Comparison of ENCODE assay signal across 8 mouse cellular contexts in genomic region chr4:148115467-148115866, GRCm38 (mm10). TPM values are rescaled to one million over a fixed set of nuclear protein-coding genes. Genes with fewer than 3 reads are reported as not detected.
DNase-seq lines count a peak whose midpoint lies in the region; ATAC-seq and TF ChIP-seq lines count a peak whose summit lies in the region.

No protein-coding gene starts in this region.

- peak; percentile 32 for DNase-seq in gastrocnemius, postnatal 10 days
- no peak for DNase-seq in gastrocnemius, postnatal 36 days
- DNase-seq in MEL (ENCODE audit: low read depth, low spot score): peak; percentile 66
- no peak for DNase-seq in layer of hippocampus, adult 9-11 months

- intact Hi-C loops in gastrocnemius, postnatal 36 days (cut with DNase I): no loop called here

- peak; percentile 43 to 62 (median 54) for TF ChIP-seq CTCF in MEL (IDR thresholded peaks at IDR 0.05 in 2 of 3, conservative IDR thresholded peaks at IDR 0.05 in 1 of 3; ENCODE audit: control insufficient read depth in 1 of 3, insufficient read depth in 1 of 3, low read depth in 2 of 3, low read length in 3 of 3, poor library complexity in 1 of 3, severe bottlenecking in 1 of 3)
- peak; percentile 71 for TF ChIP-seq CTCF in intestine, postnatal 0 days (IDR thresholded peaks at IDR 0.05; ENCODE audit: low read depth)

- WGBS in forebrain, embryonic 15.5 days: 9% methylated on average over 15 of the region's 15 CpGs
- 2% methylated on average over 15 of the region's 15 CpGs for WGBS in intestine, postnatal 0 days
- 1% methylated on average over 15 of the region's 15 CpGs for WGBS in lung, embryonic 15.5 days
- 13% methylated on average over 15 of the region's 15 CpGs for WGBS in neural tube, embryonic 15.5 days

- H3K9ac ChIP-seq in MEL (ENCODE audit: control insufficient read depth, low read depth, low read length, poor library complexity, severe bottlenecking): peak overlapping the region; percentile 70
- no peak overlapping the region for H3K9ac ChIP-seq in forebrain, embryonic 15.5 days (replicated peaks)
- no peak overlapping the region for H3K9ac ChIP-seq in intestine, postnatal 0 days (ENCODE audit: low read depth, low read length)
- H3K9ac ChIP-seq in lung, embryonic 15.5 days: no peak overlapping the region
- H3K9ac ChIP-seq in neural tube, embryonic 15.5 days (replicated peaks): 0 out of 2 replicates have a peak overlapping the region, but pooled peaks have one; percentile 11

- 0 out of 2 replicates have a peak, but pooled peaks have one; percentile 15 for ATAC-seq in forebrain, embryonic 15.5 days (replicated peaks)
- ATAC-seq in intestine, postnatal 0 days: no peak
- ATAC-seq in lung, embryonic 15.5 days (ENCODE audit: borderline replicate concordance, extremely low read depth, low FRiP score, low TSS enrichment): no peak
- ATAC-seq in neural tube, embryonic 15.5 days (ENCODE audit: low FRiP score): peak; percentile 2; the same call in 1 of the 2 replicates

- no peaks in the 10 kb centered on the region; a peak in 1 of 4 replicates for H3K36me3 ChIP-seq in MEL (ENCODE audit: control insufficient read depth in 1 of 2, insufficient read depth in 2 of 2, low read length in 2 of 2)
- H3K36me3 ChIP-seq in forebrain, embryonic 15.5 days: peaks cover 24% of the 10 kb centered on the region
- no peaks in the 10 kb centered on the region for H3K36me3 ChIP-seq in intestine, postnatal 0 days (ENCODE audit: control insufficient read depth, insufficient read depth)
- no peaks in the 10 kb centered on the region for H3K36me3 ChIP-seq in lung, embryonic 15.5 days
- H3K36me3 ChIP-seq in neural tube, embryonic 15.5 days: peaks cover 8% of the 10 kb centered on the region

- no peak overlapping the region for H3K27ac ChIP-seq in MEL (ENCODE audit: control insufficient read depth, low read depth, low read length)
- peak overlapping the region; percentile 75 for H3K27ac ChIP-seq in forebrain, embryonic 15.5 days (replicated peaks)
- H3K27ac ChIP-seq in intestine, postnatal 0 days (ENCODE audit: low read depth, low read length): no peak overlapping the region
- H3K27ac ChIP-seq in lung, embryonic 15.5 days: no peak overlapping the region
- H3K27ac ChIP-seq in neural tube, embryonic 15.5 days (replicated peaks): peak overlapping the region; percentile 49

- H3K4me3 ChIP-seq in MEL (ENCODE audit: control insufficient read depth in 1 of 2, insufficient read depth in 1 of 2, low read depth in 2 of 2, low read length in 2 of 2): peak overlapping the region; percentile 49 to 68
- no peak overlapping the region for H3K4me3 ChIP-seq in forebrain, embryonic 15.5 days
- H3K4me3 ChIP-seq in intestine, postnatal 0 days (ENCODE audit: low read depth, low read length): no peak overlapping the region
- H3K4me3 ChIP-seq in lung, embryonic 15.5 days: no peak overlapping the region
- H3K4me3 ChIP-seq in neural tube, embryonic 15.5 days (replicated peaks): no peak overlapping the region

- peak; percentile 3; the same call in 1 of the 2 replicates for TF ChIP-seq RAD21 in MEL (IDR thresholded peaks at IDR 0.05; ENCODE audit: low read depth, low read length)

- H3K4me1 ChIP-seq in MEL (ENCODE audit: control insufficient read depth in 1 of 2, insufficient read depth in 2 of 2, low read length in 2 of 2): peaks cover 0 to 5% of the 10 kb centered on the region in 2 experiments; a peak in 2 of 4 replicates
- H3K4me1 ChIP-seq in forebrain, embryonic 15.5 days: peaks cover 16% of the 10 kb centered on the region
- H3K4me1 ChIP-seq in intestine, postnatal 0 days (replicated peaks; ENCODE audit: control insufficient read depth, insufficient read depth, low read length): no peaks in the 10 kb centered on the region
- no peaks in the 10 kb centered on the region; the same call in 1 of the 2 replicates for H3K4me1 ChIP-seq in lung, embryonic 15.5 days
- H3K4me1 ChIP-seq in neural tube, embryonic 15.5 days: peaks cover 10% of the 10 kb centered on the region

- no peaks in the 10 kb centered on the region for H3K9me3 ChIP-seq in MEL (replicated peaks; ENCODE audit: insufficient read depth, low read length)
- no peaks in the 10 kb centered on the region for H3K9me3 ChIP-seq in forebrain, embryonic 15.5 days
- H3K9me3 ChIP-seq in intestine, postnatal 0 days (ENCODE audit: control insufficient read depth): no peaks in the 10 kb centered on the region
- no peaks in the 10 kb centered on the region for H3K9me3 ChIP-seq in lung, embryonic 15.5 days
- H3K9me3 ChIP-seq in neural tube, embryonic 15.5 days (replicated peaks): no peaks in the 10 kb centered on the region

- no peaks in the 10 kb centered on the region for H3K27me3 ChIP-seq in MEL (ENCODE audit: control insufficient read depth in 1 of 2, insufficient read depth in 2 of 2, low read length in 2 of 2)
- H3K27me3 ChIP-seq in forebrain, embryonic 15.5 days: no peaks in the 10 kb centered on the region
- no peaks in the 10 kb centered on the region for H3K27me3 ChIP-seq in intestine, postnatal 0 days (replicated peaks; ENCODE audit: control insufficient read depth, insufficient read depth, low read length)
- H3K27me3 ChIP-seq in lung, embryonic 15.5 days: 0 out of 2 replicates have a peak, but pooled peaks cover 7% of the 10 kb centered on the region
- no peaks in the 10 kb centered on the region for H3K27me3 ChIP-seq in neural tube, embryonic 15.5 days (replicated peaks)

- no peak for TF ChIP-seq EP300 in MEL (IDR thresholded peaks at IDR 0.05; ENCODE audit: low read depth in 1 of 2, low read length in 2 of 2)

- H3K79me2 ChIP-seq in MEL (ENCODE audit: control insufficient read depth, insufficient read depth, low read length, poor library complexity): no peaks in the 10 kb centered on the region

- no peak overlapping the region for H3K4me2 ChIP-seq in forebrain, embryonic 15.5 days (replicated peaks)
- peak overlapping the region; percentile 39 for H3K4me2 ChIP-seq in intestine, postnatal 0 days (replicated peaks; ENCODE audit: low read depth)
- H3K4me2 ChIP-seq in lung, embryonic 15.5 days: peak overlapping the region; percentile 23; the same call in 1 of the 2 replicates
- H3K4me2 ChIP-seq in neural tube, embryonic 15.5 days: 0 out of 2 replicates have a peak overlapping the region, but pooled peaks have one; percentile 40

- TF ChIP-seq POLR2A in MEL (IDR thresholded peaks at IDR 0.05; ENCODE audit: control insufficient read depth in 1 of 2, insufficient read depth in 1 of 2, low read depth in 1 of 2, low read length in 2 of 2, poor library complexity in 1 of 2): no peak

RNA-seq across cellular contexts. Expression of gene Mad2l2, which starts 14.7 kb away (rescaled TPM):
- total RNA-seq in gastrocnemius, postnatal 10 days (2021): 10 to 100 TPM; 11.9 to 14.3 TPM
- 10 to 100 TPM; 10.9 to 12.6 TPM for total RNA-seq in gastrocnemius, postnatal 36 days (2021)
- 28.4 and 28.6 TPM in 2 replicates for total RNA-seq in MEL (2012; rRNA removed)
- polyA plus RNA-seq in MEL (2012; ENCODE audit: insufficient read depth in 1 of 2, insufficient read length in 2 of 2, low read depth in 1 of 2, low replicate concordance in 2 of 2, missing spikeins in 1 of 2): 10 to 100 TPM in 1 of 2 experiments, not detected in 1; 44.8 TPM
- polyA plus RNA-seq in forebrain, embryonic 15.5 days (2015; fragmentation: Nextera tagmentation; extraction: Ambion mirVana): 123 and 127 TPM in 2 replicates
- polyA plus RNA-seq in intestine, postnatal 0 days (2015; fragmentation: Nextera tagmentation; extraction: Ambion mirVana): 22.6 and 24.9 TPM in 2 replicates
- 50.2 and 51.9 TPM in 2 replicates for polyA plus RNA-seq in lung, embryonic 15.5 days (2015; fragmentation: Nextera tagmentation; extraction: Ambion mirVana)
- polyA plus RNA-seq in neural tube, embryonic 15.5 days (2015; fragmentation: Nextera tagmentation; extraction: Ambion mirVana): 99.2 and 99.9 TPM in 2 replicates

RNA-seq across cellular contexts. Expression of gene Draxin, which starts 15.0 kb away (rescaled TPM):
- under 1 TPM; 0.16 to 0.23 TPM for total RNA-seq in gastrocnemius, postnatal 10 days (2021)
- under 1 TPM in 1 of 2 experiments, not detected in 1; 0.10 TPM for total RNA-seq in gastrocnemius, postnatal 36 days (2021)
- total RNA-seq in MEL (2012; rRNA removed): 0.03 and 0.08 TPM in 2 replicates
- polyA plus RNA-seq in MEL (2012; ENCODE audit: insufficient read depth in 1 of 2, insufficient read length in 2 of 2, low read depth in 1 of 2, low replicate concordance in 2 of 2, missing spikeins in 1 of 2): under 1 TPM in 1 of 2 experiments, not detected in 1; 0.17 TPM
- polyA plus RNA-seq in forebrain, embryonic 15.5 days (2015; fragmentation: Nextera tagmentation; extraction: Ambion mirVana): 21.2 TPM in 2 replicates
- 0.03 and 0.05 TPM in 2 replicates for polyA plus RNA-seq in intestine, postnatal 0 days (2015; fragmentation: Nextera tagmentation; extraction: Ambion mirVana)
- polyA plus RNA-seq in lung, embryonic 15.5 days (2015; fragmentation: Nextera tagmentation; extraction: Ambion mirVana): 0.07 TPM in 1 of 2 replicates, not detected in the other
- 7.3 and 10.4 TPM in 2 replicates for polyA plus RNA-seq in neural tube, embryonic 15.5 days (2015; fragmentation: Nextera tagmentation; extraction: Ambion mirVana)

RNA-seq across cellular contexts. Expression of gene Agtrap, which starts 27.6 kb away (rescaled TPM):
- total RNA-seq in gastrocnemius, postnatal 10 days (2021): 10 to 100 TPM; 14.9 to 15.5 TPM
- 10 to 100 TPM in 1 of 2 experiments, 1 to 10 TPM in 1; 9.8 to 11.4 TPM for total RNA-seq in gastrocnemius, postnatal 36 days (2021)
- 5.0 and 6.4 TPM in 2 replicates for total RNA-seq in MEL (2012; rRNA removed)
- 10 to 100 TPM in 1 of 2 experiments, not detected in 1; 16.0 TPM for polyA plus RNA-seq in MEL (2012; ENCODE audit: insufficient read depth in 1 of 2, insufficient read length in 2 of 2, low read depth in 1 of 2, low replicate concordance in 2 of 2, missing spikeins in 1 of 2)
- 4.6 and 5.6 TPM in 2 replicates for polyA plus RNA-seq in forebrain, embryonic 15.5 days (2015; fragmentation: Nextera tagmentation; extraction: Ambion mirVana)
- 27.7 and 31.3 TPM in 2 replicates for polyA plus RNA-seq in intestine, postnatal 0 days (2015; fragmentation: Nextera tagmentation; extraction: Ambion mirVana)
- polyA plus RNA-seq in lung, embryonic 15.5 days (2015; fragmentation: Nextera tagmentation; extraction: Ambion mirVana): 13.3 and 15.9 TPM in 2 replicates
- 5.2 and 10.4 TPM in 2 replicates for polyA plus RNA-seq in neural tube, embryonic 15.5 days (2015; fragmentation: Nextera tagmentation; extraction: Ambion mirVana)

RNA-seq across cellular contexts. Expression of gene Fbxo6, which starts 36.5 kb away (rescaled TPM):
- 10 to 100 TPM; 21.3 to 22.8 TPM for total RNA-seq in gastrocnemius, postnatal 10 days (2021)
- 10 to 100 TPM; 32.7 to 33.5 TPM for total RNA-seq in gastrocnemius, postnatal 36 days (2021)
- 35.1 and 37.3 TPM in 2 replicates for total RNA-seq in MEL (2012; rRNA removed)
- polyA plus RNA-seq in MEL (2012; ENCODE audit: insufficient read depth in 1 of 2, insufficient read length in 2 of 2, low read depth in 1 of 2, low replicate concordance in 2 of 2, missing spikeins in 1 of 2): 10 to 100 TPM in 1 of 2 experiments, not detected in 1; 62.6 TPM
- polyA plus RNA-seq in forebrain, embryonic 15.5 days (2015; fragmentation: Nextera tagmentation; extraction: Ambion mirVana): 15.6 and 18.0 TPM in 2 replicates
- polyA plus RNA-seq in intestine, postnatal 0 days (2015; fragmentation: Nextera tagmentation; extraction: Ambion mirVana): 55.4 and 60.6 TPM in 2 replicates
- polyA plus RNA-seq in lung, embryonic 15.5 days (2015; fragmentation: Nextera tagmentation; extraction: Ambion mirVana): 14.2 and 15.9 TPM in 2 replicates
- polyA plus RNA-seq in neural tube, embryonic 15.5 days (2015; fragmentation: Nextera tagmentation; extraction: Ambion mirVana): 20.6 and 21.9 TPM in 2 replicates

RNA-seq across cellular contexts. Expression of gene Fbxo44, which starts 44.8 kb away (rescaled TPM):
- total RNA-seq in gastrocnemius, postnatal 10 days (2021): 1 to 10 TPM in 1 of 2 experiments, under 1 TPM in 1; 0.75 to 1.6 TPM
- 1 to 10 TPM; 6.3 to 9.1 TPM for total RNA-seq in gastrocnemius, postnatal 36 days (2021)
- total RNA-seq in MEL (2012; rRNA removed): 2.3 and 3.2 TPM in 2 replicates
- 1 to 10 TPM in 1 of 2 experiments, not detected in 1; 6.2 TPM for polyA plus RNA-seq in MEL (2012; ENCODE audit: insufficient read depth in 1 of 2, insufficient read length in 2 of 2, low read depth in 1 of 2, low replicate concordance in 2 of 2, missing spikeins in 1 of 2)
- 60.7 and 64.6 TPM in 2 replicates for polyA plus RNA-seq in forebrain, embryonic 15.5 days (2015; fragmentation: Nextera tagmentation; extraction: Ambion mirVana)
- 7.7 and 9.3 TPM in 2 replicates for polyA plus RNA-seq in intestine, postnatal 0 days (2015; fragmentation: Nextera tagmentation; extraction: Ambion mirVana)
- 12.1 and 13.4 TPM in 2 replicates for polyA plus RNA-seq in lung, embryonic 15.5 days (2015; fragmentation: Nextera tagmentation; extraction: Ambion mirVana)
- 89.4 and 104 TPM in 2 replicates for polyA plus RNA-seq in neural tube, embryonic 15.5 days (2015; fragmentation: Nextera tagmentation; extraction: Ambion mirVana)

Comparison
In these comparisons a context has a peak if more than half of its experiments do, and no peak if none do; other contexts are left out.
1. DNase-seq: peak in gastrocnemius, postnatal 10 days (single experiment) and MEL (single experiment); none in gastrocnemius, postnatal 36 days (0 of 2) and layer of hippocampus, adult 9-11 months (single experiment).
2. H3K27ac ChIP-seq: peak in forebrain, embryonic 15.5 days (single experiment) and neural tube, embryonic 15.5 days (single experiment); none in MEL (single experiment), intestine, postnatal 0 days (single experiment) and lung, embryonic 15.5 days (single experiment).
3. H3K4me3 ChIP-seq: peak in MEL (2 of 2); none in forebrain, embryonic 15.5 days (single experiment), intestine, postnatal 0 days (single experiment), lung, embryonic 15.5 days (single experiment) and neural tube, embryonic 15.5 days (single experiment).
4. H3K9ac ChIP-seq: peak in MEL (single experiment) and neural tube, embryonic 15.5 days (single experiment); none in forebrain, embryonic 15.5 days (single experiment), intestine, postnatal 0 days (single experiment) and lung, embryonic 15.5 days (single experiment).
5. ATAC-seq: peak in forebrain, embryonic 15.5 days (single experiment) and neural tube, embryonic 15.5 days (single experiment); none in intestine, postnatal 0 days (single experiment) and lung, embryonic 15.5 days (single experiment).